Mouse (Mus musculus) cerebellum, adult 9-11 months (tissue): Measurements from ENCODE around the gene Uchl1.

Experiments
- DNase-seq: peaks from one replicate; pipeline ENCODE4 v3.0.0; 2022

The Uchl1 gene

GRCm38 (mm10) chr5:66710445-66711019, 34.6 kb downstream of the Uchl1 start:
- DNase-seq = no peak

GRCm38 (mm10) chr5:66712801-66713200, 36.9 kb downstream of the Uchl1 start:
- no peak for DNase-seq

GRCm38 (mm10) chr5:66715498-66715931, 39.6 kb downstream of the Uchl1 start:
- DNase-seq = no peak

- no peak for DNase-seq
Measured at GRCm38 (mm10) chr5:66717931-66718330, 42.0 kb downstream of the Uchl1 start.

GRCm38 (mm10) chr5:66718413-66718812, 42.5 kb downstream of the Uchl1 start:
- DNase-seq = no peak

- DNase-seq = no peak
Measured at GRCm38 (mm10) chr5:66718880-66719279, 43.0 kb downstream of the Uchl1 start.

- no peak for DNase-seq
Measured at GRCm38 (mm10) chr5:66720921-66721320, 45.0 kb downstream of the Uchl1 start.

GRCm38 (mm10) chr5:66722586-66722985, 46.7 kb downstream of the Uchl1 start:
- no peak for DNase-seq

GRCm38 (mm10) chr5:66723037-66723436, 47.1 kb downstream of the Uchl1 start:
- no peak for DNase-seq

GRCm38 (mm10) chr5:66723626-66724025, 47.7 kb downstream of the Uchl1 start:
- no peak for DNase-seq

GRCm38 (mm10) chr5:66729306-66729705, 53.4 kb downstream of the Uchl1 start:
- no peak for DNase-seq

GRCm38 (mm10) chr5:66730621-66731301, 54.9 kb downstream of the Uchl1 start:
- peak; percentile 25 for DNase-seq

GRCm38 (mm10) chr5:66731302-66731697, 55.4 kb downstream of the Uchl1 start:
- no peak for DNase-seq

GRCm38 (mm10) chr5:66733556-66733955, 57.7 kb downstream of the Uchl1 start:
- DNase-seq = no peak
